Mouse (Mus musculus): ENCODE measurements at regions not wholly inside any gene's neighbourhood (a gene's known extent, or its start where the extent isn't known, plus 50 kb on each side); places are given as distances from the start of the nearest gene placed in this dataset.
"Not testable (repeated sequence)": the region's sequence is repeated elsewhere in the genome, so short reads cannot be mapped to it uniquely, and the experiment has no call there.

DNA sequence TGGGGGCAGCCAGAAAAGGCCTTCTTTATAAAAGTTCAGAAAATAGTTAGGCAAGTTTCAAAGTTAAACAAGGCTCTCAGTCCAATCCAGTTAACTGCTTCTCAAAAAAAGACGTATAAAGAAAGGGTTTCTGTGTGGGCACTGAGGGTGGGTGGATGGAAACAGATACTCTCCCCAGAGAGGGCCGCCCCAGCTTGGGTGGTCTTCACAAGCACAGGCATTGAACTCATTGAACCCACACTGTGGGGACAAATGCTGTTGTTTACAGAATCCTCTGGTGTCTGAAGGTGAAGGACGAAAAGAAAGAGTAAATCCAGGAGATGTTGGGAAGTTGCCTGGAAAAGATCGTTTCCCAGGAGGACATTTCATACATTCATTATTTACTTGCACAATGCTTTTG, 253.9 kb downstream of the Trib2 start:
- DNase-seq = no peak

DNA sequence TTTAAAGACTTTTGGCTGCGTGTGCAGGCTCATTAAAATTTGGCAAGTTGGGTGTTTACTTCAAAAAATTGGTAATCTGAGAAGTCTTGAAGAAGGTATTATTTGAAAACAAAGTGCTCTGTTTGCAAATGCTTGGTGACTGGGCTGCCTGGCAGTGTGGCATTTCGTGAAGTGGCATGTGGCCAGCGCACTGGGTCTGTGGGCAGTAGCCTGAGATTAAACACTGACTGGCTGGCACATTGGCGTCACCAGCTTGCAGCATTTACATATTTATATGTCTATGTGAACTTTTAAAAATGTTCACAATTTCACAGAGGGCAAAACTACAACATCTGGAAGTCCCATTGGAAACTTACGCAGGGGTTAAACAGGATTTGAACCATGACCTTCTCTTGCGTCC, 261.3 kb downstream of the Trib2 start:
- DNase-seq = no peak

DNA sequence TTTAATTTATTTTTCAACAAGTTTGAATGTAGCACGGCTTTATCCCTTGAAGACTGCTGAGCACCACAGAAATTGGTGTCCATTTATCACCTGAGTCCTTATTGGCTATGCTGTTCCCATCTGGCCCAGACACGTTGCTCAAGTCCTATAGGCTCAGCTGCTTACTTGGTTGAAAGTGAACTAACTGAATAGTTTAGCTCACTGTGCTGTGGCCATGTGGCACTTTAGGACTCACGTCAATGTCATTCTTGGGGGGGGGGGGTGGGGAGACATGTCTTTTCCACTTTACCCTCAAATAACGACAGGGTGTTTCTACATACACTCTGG, 263.1 kb downstream of the Trib2 start:
- no peak for DNase-seq

DNA sequence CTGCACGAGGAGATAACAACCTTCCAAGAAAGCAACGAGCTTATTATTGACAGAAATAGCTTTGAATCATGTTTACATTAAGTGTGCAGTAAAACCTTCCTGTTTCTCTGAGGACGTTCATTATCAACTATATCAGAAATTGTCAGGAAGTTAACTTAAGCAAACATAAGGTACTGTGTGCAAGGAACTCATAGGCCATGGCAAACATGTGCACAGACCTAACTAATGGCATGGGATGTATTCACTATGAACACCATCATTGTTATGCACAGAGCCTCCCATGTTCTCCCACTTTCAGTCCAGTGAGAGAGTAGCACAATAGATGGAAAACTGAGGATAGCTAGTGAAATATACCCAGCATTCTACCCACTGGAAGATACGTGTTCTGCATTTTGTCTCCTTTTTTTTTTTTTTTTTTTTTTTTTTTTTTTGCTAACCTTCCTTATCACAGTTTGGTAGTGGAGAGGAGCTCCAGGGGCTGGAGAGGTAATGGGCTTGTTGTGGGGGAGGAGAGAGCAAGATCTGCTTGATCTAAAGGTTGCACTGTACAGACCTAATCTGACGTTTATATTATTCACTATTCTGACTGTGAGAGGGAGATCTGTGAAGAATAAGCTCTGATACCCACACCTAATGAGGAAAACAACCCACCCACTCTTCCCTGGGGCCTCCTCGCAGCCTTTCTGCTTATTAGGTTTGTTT, 263.6 kb downstream of the Trib2 start:
- no peak for DNase-seq

DNA sequence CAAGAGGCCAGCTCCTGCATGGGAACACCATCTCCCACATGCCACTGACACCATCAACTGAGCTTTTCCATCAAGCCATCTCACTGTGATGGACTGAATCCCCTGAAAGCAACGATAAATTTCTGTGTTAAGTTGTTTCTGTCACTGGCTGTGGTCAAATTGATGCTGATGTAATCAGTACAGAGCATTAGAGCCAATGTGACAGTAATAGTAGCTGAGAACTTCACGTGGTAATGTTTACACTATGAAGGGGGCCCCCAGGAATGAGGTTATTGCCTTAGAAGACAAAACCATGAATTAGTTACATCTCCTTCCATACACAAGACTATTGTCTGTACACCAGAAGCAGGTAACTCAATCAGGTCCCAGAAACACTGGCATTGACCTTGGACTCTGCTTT, 264.5 kb downstream of the Trib2 start:
- no peak for DNase-seq

DNA sequence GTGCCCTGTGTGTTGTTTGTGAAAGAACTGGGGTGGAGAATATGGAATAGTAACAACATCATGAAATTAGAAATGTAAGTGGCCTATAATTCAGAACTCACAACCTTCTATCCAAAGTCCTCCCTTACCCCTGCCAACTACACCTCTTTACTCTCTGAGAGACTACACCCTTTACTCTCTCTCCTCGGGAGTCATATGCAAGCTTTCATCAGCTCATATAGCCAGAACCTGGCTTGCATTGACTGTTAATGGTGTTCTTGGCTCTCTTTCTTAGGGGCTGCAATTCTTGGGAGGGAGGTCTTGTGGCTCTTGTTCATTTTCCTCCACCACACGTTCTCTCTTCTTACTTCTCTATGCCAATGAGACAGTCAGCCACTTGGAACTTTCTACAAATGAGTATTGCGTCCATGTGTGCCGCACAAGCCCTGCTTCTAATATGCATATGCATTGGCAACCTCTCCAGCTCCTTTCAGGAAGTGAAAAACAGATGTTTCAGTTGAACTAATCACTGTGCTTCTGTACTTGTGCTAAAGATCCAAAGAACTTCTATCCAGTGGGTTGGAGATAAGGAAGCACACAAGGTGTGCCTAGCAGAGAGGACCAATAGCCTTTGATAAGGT, 265.3 kb downstream of the Trib2 start:
- no peak for DNase-seq

DNA sequence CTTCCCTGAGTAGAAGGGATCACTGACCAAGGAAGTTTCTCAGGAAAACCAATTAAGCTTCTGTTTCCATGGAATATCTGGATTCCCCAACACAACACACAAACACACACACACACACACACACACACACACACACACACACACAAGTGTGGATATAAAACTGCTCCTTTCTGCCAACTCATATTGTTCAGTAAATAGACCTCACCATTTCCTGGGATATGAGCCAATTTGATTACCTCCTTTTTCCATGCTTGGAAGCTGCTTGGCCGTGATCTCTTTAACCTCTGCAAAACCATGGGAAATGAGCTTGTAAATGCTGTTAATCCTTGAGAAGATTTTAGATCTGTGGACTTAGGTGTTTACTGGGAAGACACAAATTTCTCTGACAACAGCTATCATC, 272.4 kb downstream of the Trib2 start:
- DNase-seq = no peak

DNA sequence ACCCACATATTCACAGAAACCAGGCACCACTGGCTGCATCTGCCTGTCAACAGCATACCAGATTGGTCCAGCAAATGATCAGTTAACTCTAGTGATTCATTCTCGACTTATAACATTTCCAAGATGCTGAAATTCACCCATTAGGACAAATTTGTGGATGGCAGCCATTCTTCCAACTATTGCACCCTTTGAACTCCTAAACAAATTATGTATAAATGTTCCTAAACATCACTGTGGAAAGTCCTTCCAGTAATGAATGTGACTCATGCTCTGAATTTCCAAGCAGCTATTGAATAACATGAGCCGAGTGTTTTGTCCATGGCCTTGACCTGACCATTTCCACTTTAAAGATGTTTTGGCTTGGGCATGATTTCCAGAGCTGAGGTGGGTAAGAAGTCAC, 274.2 kb downstream of the Trib2 start:
- DNase-seq = no peak

DNA sequence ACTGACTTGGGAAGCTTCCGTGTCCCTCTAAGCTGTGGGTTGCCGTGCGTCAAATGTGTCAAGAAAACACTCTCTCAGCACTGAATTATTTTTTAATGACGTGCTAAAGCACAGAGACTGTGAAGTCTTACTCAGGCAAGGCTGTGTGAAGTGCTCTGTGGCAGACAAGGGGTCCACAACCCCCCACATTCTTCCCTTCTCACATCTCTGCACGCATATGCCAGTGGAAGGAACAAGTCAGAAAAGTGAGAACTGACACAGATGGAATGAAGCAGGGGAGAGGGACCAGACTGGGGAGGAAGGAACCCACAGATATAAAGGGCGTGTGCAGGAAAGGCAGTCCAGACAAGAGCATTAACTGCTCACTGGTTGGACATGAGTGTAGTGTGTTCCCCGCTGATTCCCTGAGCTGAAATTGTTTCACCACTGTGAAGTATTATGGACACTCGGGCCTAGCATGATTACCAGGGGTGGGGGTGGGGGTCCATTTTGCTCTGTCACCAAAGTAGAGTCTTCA, 279.8 kb downstream of the Trib2 start:
- no peak for DNase-seq

DNA sequence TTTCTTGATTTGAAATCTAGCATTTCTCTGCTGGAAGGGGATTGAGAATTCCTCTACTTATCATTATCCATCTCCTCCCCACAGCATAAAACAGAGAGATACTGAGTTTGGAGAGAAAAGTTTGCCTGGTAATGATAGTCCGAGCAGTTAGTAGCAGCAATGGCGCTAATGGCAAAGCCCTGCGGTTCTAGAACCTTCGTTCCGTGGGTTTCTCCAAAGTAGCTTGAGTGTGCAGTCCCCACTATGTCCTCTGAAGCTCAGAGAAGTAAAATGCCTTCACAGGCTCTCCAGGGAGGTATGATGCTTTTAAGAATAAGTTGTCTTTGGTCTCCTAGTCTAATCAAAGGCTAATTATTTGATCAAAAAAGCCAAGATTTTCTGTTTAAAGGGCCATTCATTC, 280.5 kb downstream of the Trib2 start:
- no peak for DNase-seq

DNA sequence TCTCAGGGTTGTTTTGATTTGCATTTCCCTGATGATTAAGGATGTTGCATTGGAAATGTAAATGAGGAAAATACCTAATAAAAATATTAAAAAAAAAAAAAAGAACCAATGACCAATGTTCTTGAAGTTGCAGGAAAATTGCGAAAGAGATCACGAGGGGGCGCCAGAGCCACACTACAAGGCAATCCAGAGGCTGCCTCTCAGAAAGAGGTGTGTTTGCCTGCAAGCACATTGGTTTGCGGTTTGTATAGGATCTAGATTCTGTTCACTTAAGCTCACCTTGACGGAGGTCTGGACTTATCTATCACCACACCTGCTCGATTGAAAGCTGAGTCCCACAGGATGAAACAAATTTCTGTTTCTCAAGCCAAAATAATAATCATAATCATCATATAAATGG, 280.9 kb downstream of the Trib2 start:
- peak; percentile 86 for DNase-seq

DNA sequence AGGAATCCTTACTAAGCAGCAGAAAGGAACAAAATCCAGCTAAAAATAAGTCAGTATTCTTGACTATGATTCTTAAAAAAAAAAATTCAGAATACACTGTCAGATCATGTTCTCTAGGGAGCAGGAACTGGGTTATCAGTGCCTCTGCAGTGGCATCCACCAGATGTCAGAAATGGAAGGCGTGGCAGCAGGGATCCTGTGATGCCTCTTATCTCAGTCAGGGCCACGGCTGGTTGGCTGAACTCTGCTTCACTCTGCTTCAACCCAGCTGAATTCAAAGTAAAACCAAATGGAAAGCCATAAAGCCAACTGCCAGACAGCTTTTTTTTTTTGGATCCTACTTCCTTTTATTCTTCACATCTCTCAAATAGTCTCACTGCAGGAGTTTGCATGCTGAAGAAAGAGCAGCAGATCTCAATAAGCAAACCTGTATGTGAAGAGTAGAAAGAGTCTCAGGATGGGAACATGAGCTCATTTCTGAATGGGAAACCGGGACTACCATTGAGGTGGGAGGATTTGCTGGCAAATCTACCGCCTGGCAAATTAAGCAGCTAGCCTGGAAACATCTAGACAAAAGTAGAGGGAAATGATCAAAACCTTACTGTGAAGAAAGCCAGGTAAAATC, 295.8 kb downstream of the Trib2 start:
- DNase-seq = no peak

DNA sequence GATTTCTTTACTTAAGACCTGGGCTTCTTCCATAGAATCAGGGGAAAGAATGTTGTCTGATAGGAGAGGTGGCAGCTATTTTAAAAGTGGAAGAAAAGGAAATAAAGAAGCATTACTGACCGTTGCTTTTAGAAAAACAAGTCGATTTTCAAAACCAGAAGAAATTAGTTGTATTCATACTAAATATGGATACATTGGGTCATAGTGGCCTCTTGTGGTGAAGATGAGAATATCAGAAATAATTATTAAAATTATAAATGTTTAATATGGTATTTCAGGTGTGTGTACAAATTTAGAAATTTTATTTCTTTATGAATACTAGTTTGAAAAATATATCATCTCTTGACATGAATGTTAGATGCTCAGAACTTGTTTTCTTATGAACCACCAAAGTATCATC, 304.7 kb downstream of the Trib2 start:
- DNase-seq = no peak

DNA sequence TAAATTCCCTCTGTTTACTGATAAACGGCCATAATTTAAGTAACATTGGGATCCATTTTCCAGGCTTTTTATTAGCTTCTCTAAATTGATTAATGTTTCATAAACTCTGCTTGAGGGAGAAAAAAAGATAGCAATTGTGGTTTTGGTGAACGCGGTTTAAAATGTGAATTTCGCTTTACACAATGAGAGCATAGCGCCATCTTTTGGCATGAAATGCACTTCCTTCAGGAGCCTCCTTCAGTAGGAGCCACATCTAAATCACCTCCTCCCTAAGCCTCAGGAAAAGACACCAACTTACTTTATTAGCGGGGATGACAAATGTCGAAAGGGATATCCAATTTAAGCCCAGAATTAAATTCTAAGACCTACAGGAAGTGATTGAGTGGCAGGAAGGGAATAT, 309.1 kb downstream of the Trib2 start:
- peak; percentile 20 for DNase-seq

DNA sequence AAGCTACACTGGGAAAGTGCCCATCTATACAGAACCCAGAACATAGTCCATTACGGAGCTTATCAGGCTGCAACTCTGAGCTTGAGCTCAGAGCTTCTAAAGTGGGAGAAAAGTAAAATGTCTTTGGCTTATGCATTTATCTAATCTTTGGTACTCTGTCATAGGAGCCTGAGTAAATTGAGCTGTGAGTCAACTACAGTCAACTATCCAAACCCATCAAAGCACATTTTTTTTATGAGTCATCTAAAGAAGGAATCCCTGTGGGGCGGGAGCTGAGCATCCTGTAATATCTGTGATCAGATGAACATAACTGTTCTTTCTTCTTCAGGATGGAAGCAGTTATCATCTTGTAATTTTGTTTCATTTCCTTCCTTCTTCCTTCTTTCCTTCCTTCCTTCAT, 323.1 kb downstream of the Trib2 start:
- no peak for DNase-seq

DNA sequence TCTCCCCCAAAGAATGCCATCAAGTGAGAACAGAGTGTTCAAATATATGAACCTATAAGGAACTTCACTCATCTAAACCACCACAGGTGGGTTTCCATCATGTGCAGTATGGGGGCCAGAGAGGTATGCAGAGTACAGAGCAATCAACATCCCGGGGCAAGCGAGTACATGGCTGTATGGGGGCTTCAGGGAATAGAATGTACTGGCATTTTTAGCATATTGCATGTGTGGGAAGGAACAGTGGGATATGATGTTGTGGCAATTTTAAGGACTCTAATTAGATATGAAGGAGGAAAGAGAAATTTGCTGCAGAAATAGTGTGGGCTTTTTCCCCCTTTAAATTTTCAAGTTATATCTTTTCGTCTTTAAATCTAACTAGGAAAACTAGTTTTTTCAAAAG, 344.0 kb downstream of the Trib2 start:
- DNase-seq = no peak

DNA sequence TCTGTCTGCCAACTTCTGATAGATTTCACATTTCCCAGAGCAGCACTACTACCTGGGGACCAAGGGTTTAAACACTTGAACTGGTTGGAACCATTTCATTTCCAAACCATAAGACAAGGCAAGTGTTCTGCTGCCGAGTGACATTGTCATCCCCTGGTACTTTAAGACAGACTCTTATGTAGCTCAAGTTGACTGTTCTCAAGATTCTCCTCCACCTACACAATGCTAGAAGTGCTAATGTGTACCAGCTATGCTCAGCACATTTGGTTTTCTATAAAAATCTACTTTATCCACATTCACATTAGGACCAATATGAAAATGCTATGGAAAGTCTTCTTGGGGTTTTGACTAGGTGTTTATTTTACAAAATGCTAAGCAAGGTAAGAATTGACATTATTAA, 357.3 kb downstream of the Trib2 start:
- DNase-seq = no peak

DNA sequence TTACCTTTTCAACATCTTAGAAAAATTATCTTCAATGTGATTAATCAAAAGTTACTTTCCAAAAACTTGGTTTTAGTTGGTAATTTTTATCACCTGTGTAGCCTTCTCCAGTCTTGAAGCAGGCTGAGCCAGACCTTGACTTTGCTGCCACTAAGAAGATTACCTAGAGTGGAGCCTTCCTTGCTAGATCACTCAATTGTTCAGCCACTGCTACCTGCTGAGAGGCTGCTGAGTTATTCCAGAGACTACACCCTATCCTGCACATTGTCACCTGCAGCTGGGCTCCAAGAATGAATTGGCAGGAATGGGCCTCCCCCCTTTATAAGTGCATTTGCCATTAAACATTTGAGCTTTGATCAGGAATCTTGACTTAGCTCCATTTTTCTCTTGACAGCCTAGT, 360.4 kb downstream of the Trib2 start:
- DNase-seq = not testable (repeated sequence)

DNA sequence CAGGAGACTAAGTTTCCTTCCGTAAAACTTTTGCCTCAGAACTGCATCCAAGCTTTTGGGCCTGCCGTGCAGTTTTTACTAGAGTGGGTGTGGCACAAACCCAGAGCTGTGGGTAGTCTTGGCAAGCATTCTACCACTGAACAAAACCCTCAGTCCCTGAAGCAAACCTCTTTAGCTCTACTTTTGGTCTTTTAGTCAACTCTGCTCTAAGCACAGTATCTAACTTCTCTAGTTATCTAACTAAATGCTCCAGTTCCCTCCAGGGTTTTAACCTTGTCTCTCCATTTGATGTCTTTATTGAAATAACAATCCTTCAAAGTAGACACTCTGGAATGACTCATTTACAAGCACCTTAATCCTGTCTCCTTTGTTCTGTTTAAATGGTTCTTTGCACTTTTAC, 361.0 kb downstream of the Trib2 start:
- no peak for DNase-seq

DNA sequence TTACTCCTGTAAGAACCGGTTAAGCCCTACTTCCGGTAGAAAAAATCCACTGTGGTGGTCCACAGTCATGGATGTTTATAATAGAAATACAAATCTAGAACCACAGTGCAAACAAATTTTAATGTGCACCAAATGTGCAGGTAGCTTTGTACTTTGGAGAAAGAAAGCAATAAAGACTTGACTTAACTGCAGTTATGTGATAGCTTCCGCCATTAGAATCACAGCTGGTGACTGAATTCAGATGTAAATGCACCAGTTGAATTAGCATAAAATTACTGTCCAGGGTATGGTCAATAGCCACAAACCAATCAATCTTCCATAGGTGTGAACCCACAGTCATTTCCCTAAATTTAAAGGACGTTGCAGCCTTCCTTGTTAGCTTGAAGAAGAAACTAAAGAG, 367.2 kb downstream of the Trib2 start:
- no peak for DNase-seq

DNA sequence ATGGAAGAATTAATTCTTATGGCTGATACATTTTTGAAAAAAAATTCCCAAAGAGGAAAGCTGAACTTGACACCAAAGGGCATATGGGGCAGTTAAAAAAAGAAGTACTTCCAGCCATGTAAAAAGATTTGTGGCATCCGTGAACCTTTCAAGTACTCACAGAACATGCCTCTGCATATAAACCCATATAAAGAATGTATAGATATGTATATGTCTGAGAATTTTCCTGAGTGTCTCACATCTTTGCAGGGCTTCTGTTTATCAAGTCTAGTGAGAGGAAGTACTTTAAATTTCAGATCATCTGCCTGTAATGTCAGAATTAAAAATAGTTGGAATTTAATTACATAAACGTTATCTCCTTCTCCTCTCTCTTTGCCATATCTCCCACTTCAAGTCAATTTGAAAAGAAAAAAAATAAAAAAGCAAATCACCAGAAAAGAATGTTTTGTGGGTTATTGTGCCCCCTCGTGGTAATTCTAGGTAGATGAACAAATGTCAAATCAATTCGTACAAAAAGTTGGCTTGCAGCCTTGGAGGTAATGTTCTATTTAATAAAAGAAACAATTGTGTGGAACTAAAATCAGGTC, 400.4 kb downstream of the Trib2 start:
- DNase-seq = peak; percentile 2

DNA sequence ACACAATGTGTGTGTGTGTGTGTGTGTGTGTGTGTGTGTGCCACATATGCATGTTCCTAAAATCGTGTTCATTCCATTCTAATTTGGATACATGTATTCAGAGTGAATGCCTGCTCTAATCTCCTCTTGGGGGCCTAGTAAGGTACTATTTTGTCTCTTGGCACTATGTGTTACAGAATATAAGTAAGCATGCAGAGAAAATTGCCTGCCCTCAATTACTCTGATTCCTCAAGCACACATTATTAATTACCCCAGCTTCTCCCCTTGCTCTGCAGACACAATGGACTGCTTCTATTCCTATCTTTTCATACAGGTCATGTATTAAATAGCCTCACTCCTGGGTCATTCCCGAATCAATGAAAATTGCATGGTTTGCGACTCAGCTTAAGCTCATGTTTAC, 406.3 kb downstream of the Trib2 start:
- no peak for DNase-seq

DNA sequence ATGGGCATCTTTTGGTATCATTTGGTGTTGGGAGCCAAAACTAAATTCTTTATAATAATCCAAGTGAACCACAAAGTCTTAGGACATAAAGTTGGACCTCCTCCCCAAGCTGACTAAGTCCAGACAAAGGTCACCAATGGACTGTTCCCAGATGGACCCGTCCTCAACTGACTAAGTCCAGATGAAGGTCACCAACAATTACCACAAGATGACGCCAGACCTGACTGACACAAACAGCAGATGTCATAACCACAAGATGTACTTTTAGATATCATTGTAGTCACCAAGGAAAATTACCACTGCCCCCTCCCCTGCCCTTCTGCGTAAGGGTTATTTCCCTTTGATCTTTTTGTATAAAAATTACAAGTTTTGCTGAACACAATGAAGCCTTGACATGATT, 409.1 kb downstream of the Trib2 start:
- DNase-seq = not testable (repeated sequence)

DNA sequence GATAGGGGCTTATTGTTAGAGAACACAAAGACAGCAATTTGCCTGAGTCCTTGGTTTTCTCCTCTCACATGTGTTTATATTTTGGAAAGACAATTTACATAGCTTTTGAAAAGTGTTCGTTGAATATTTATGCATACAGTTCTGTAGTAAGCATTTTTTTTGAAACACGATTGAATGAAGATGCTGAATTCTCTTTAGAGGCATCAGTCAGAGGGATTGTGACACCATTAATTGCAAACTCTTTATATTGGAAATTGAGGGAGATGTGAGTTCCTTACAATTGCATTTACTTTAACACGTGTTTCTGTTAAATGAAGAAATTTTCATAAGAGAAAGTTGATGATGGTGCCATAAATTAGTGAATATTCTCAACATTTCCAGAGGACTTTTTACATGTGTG, 424.1 kb downstream of the Trib2 start:
- DNase-seq = no peak

All from kidney, postnatal 14 days (tissue).